Mouse (Mus musculus): ENCODE measurements around the gene Colca2.

DNA sequence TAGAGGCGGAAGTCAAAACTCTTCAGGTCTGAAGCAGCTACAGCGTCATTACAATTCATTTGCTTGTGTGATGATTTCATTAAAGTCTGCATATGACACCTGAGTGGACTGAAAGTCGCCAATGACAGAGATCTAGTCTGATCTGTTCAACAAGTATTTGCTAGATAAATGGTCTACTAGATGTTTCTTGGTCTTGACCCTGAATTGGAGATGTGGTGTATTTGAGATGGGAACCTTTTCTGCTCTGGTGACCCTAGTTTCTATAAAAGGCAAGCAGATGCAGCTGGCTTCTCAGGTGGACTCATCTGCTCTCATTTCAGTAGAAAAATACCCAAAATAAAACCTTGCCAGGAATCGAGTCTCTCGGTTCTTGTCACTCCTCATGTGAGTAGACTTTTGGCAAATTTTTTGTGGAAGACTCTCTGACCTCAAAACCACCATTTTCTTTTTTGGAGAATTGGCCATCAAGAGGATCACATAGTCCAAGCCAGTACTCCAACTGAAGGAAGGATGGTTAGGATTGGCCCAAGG lies 52.7 kb downstream of the Colca2 start:
- TF ChIP-seq ZC3H11A (IDR thresholded peaks at IDR 0.05; ENCODE audit: borderline replicate concordance, low read depth, low read length) (no peak), HCFC1 (IDR thresholded peaks at IDR 0.05; ENCODE audit: borderline replicate concordance, insufficient read depth, low read length) (no peak)

Data from ES-E14 (cell line).